Mouse (Mus musculus) CH12.LX (cell line): ENCODE results near the gene Tspan14. TPM values are rescaled to one million over a fixed set of nuclear protein-coding genes. Genes with fewer than 3 reads are reported as not detected.

Experiments used
- DNase-seq: peaks from one replicate; pipeline ENCODE4 v3.0.0-alpha.2; 2013; ENCODE audit errors: extremely low read depth
- H3K27ac ChIP-seq: 2 replicates; pipeline ENCODE4 v1.5.1; 2012; ENCODE audit warnings: low read depth, mild to moderate bottlenecking, control low read depth, moderate library complexity; ENCODE audit not compliant: insufficient read depth
- H3K27me3 ChIP-seq: replicated peaks from 2 replicates; pipeline ENCODE3; 2012; ENCODE audit warnings: inconsistent platforms
- H3K36me3 ChIP-seq, 2 experiments: replicated peaks in 1 of 2; 2 replicates each; pipeline versions ENCODE3 to v1.6.1; 2012; ENCODE audit warnings: inconsistent platforms in 1 of 2, low read length in 1 of 2, mild to moderate bottlenecking in 1 of 2, mixed read lengths in 1 of 2, moderate library complexity in 1 of 2; ENCODE audit not compliant: control insufficient read depth in 1 of 2, insufficient read depth in 1 of 2
- H3K4me1 ChIP-seq, 2 experiments: 2 replicates each; pipeline ENCODE4 v1.6.1; 2012; ENCODE audit warnings: inconsistent platforms in 1 of 2, moderate library complexity in 1 of 2; ENCODE audit not compliant: insufficient read depth in 2 of 2, control insufficient read depth in 1 of 2
- H3K4me2 ChIP-seq: 2 replicates; pipeline ENCODE4 v1.6.1; 2012; ENCODE audit warnings: low read depth, mild to moderate bottlenecking, control low read depth; ENCODE audit not compliant: poor library complexity, insufficient read depth, severe bottlenecking
- H3K4me3 ChIP-seq, 3 experiments: fragments of 150-350 bp in 1 of 3; sonication (generic) in 1 of 3; replicated peaks in 1 of 3; 2 replicates each; pipeline versions ENCODE3 to v1.5.1; 2011 to 2012; ENCODE audit warnings: low read depth in 2 of 3, low read length in 2 of 3, mild to moderate bottlenecking in 2 of 3, moderate library complexity in 2 of 3, control low read depth in 1 of 3, improper control_type of control experiment in 1 of 3, inconsistent platforms in 1 of 3, mixed read lengths in 1 of 3; ENCODE audit not compliant: poor library complexity in 1 of 3
- H3K79me2 ChIP-seq: replicated peaks from 2 replicates; pipeline ENCODE4 v1.6.1; 2012; ENCODE audit warnings: mild to moderate bottlenecking, moderate library complexity; ENCODE audit not compliant: control insufficient read depth, poor library complexity, insufficient read depth, severe bottlenecking; ENCODE audit errors: extremely low read depth
- H3K9ac ChIP-seq: 2 replicates; pipeline ENCODE4 v1.6.1; 2012; ENCODE audit warnings: low read depth, mild to moderate bottlenecking, control low read depth, moderate library complexity; ENCODE audit not compliant: insufficient read depth
- H3K9me3 ChIP-seq: replicated peaks from 2 replicates; pipeline ENCODE3; 2012; ENCODE audit warnings: low read length, inconsistent platforms, mixed read lengths
- BHLHE40 ChIP-seq: IDR thresholded peaks from 2 replicates; pipeline ENCODE4 v1.6.1; 2011; ENCODE audit warnings: mild to moderate bottlenecking, low read depth, low read length, improper control_type of control experiment
- CHD1 ChIP-seq: IDR thresholded peaks from 2 replicates; pipeline ENCODE4 v1.6.1; 2012; ENCODE audit warnings: low read depth, low read length, improper control_type of control experiment, inconsistent platforms
- CHD2 ChIP-seq: IDR thresholded peaks from 2 replicates; pipeline ENCODE4 v1.6.1; 2011; ENCODE audit warnings: low read length, improper control_type of control experiment
- CTCF ChIP-seq, 2 experiments: IDR thresholded peaks in 1 of 2; conservative IDR thresholded peaks in 1 of 2; 2 replicates each; pipeline ENCODE4 v1.5.1; 2011 to 2012; ENCODE audit warnings: low read depth in 2 of 2, low read length in 2 of 2, improper control_type of control experiment in 1 of 2, inconsistent platforms in 1 of 2, mild to moderate bottlenecking in 1 of 2, moderate library complexity in 1 of 2
- E2F4 ChIP-seq: IDR thresholded peaks from 2 replicates; pipeline ENCODE4 v1.6.1; 2011; ENCODE audit warnings: low read depth, low read length, improper control_type of control experiment; ENCODE audit not compliant: insufficient replicate concordance
- ELF1 ChIP-seq: IDR thresholded peaks from 2 replicates; pipeline ENCODE4 v1.6.1; 2014; ENCODE audit warnings: low read depth, mild to moderate bottlenecking, inconsistent platforms, low read length, improper control_type of control experiment
- EP300 ChIP-seq: IDR thresholded peaks from 2 replicates; pipeline ENCODE4 v1.6.1; 2011; ENCODE audit warnings: low read length, improper control_type of control experiment
- ETS1 ChIP-seq: conservative IDR thresholded peaks from 2 replicates; pipeline ENCODE4 v1.6.1; 2012; ENCODE audit warnings: low read depth, mild to moderate bottlenecking, inconsistent platforms, low read length, improper control_type of control experiment, moderate library complexity
- GABPA ChIP-seq: IDR thresholded peaks from 2 replicates; pipeline ENCODE4 v1.6.1; 2012; ENCODE audit warnings: low read depth, low read length, improper control_type of control experiment, inconsistent platforms; ENCODE audit not compliant: insufficient replicate concordance
- HCFC1 ChIP-seq: IDR thresholded peaks from 2 replicates; pipeline ENCODE4 v1.6.1; 2012; ENCODE audit warnings: low read depth, mild to moderate bottlenecking, inconsistent platforms, low read length, improper control_type of control experiment
- IRF4 ChIP-seq: IDR thresholded peaks from 2 replicates; pipeline ENCODE4 v1.6.1; 2014; ENCODE audit warnings: low read depth, mild to moderate bottlenecking, inconsistent platforms, low read length, improper control_type of control experiment
- JUND ChIP-seq: conservative IDR thresholded peaks from 2 replicates; pipeline ENCODE4 v1.6.1; 2011; ENCODE audit warnings: low read depth, low read length, improper control_type of control experiment
- KAT2A ChIP-seq: IDR thresholded peaks from 2 replicates; pipeline ENCODE4 v1.6.1; 2012; ENCODE audit warnings: low read length, improper control_type of control experiment, inconsistent platforms; ENCODE audit not compliant: insufficient replicate concordance
- MAX ChIP-seq: IDR thresholded peaks from 2 replicates; pipeline ENCODE4 v1.6.1; 2011; ENCODE audit warnings: low read length, improper control_type of control experiment
- MAZ ChIP-seq: IDR thresholded peaks from 2 replicates; pipeline ENCODE4 v1.6.1; 2012; ENCODE audit warnings: low read depth, mild to moderate bottlenecking, inconsistent platforms, low read length, improper control_type of control experiment, moderate library complexity
- MEF2A ChIP-seq: IDR thresholded peaks from 2 replicates; pipeline ENCODE4 v1.6.1; 2014; ENCODE audit warnings: low read depth, mild to moderate bottlenecking, inconsistent platforms, low read length, improper control_type of control experiment, borderline replicate concordance
- MXI1 ChIP-seq: IDR thresholded peaks from 2 replicates; pipeline ENCODE4 v1.6.1; 2011; ENCODE audit warnings: mild to moderate bottlenecking, low read depth, low read length, improper control_type of control experiment
- MYC ChIP-seq: IDR thresholded peaks from 2 replicates; pipeline ENCODE4 v1.6.1; 2011; ENCODE audit warnings: low read depth, mild to moderate bottlenecking, improper control_type of control experiment, low read length
- NELFE ChIP-seq: IDR thresholded peaks from 2 replicates; pipeline ENCODE4 v1.6.1; 2011; ENCODE audit warnings: low read depth, low read length, improper control_type of control experiment
- NRF1 ChIP-seq: IDR thresholded peaks from 2 replicates; pipeline ENCODE4 v1.6.1; 2014; ENCODE audit warnings: low read depth, mild to moderate bottlenecking, inconsistent platforms, low read length, improper control_type of control experiment, moderate library complexity
- PAX5 ChIP-seq: IDR thresholded peaks from 2 replicates; pipeline ENCODE4 v1.6.1; 2012; ENCODE audit warnings: low read length, inconsistent platforms, mixed read lengths
- POLR2A ChIP-seq: IDR thresholded peaks from 2 replicates; pipeline ENCODE4 v1.6.1; 2011; ENCODE audit warnings: low read depth, mild to moderate bottlenecking, improper control_type of control experiment, low read length
- POLR2AphosphoS2 ChIP-seq: IDR thresholded peaks from 2 replicates; pipeline ENCODE4 v1.6.1; 2011; ENCODE audit warnings: low read depth, low read length, improper control_type of control experiment
- RAD21 ChIP-seq: IDR thresholded peaks from 2 replicates; pipeline ENCODE4 v1.6.1; 2011; ENCODE audit warnings: low read depth, mild to moderate bottlenecking, low read length, improper control_type of control experiment, moderate library complexity
- RCOR1 ChIP-seq: conservative IDR thresholded peaks from 2 replicates; pipeline ENCODE4 v1.6.1; 2012; ENCODE audit warnings: low read depth, mild to moderate bottlenecking, inconsistent platforms, low read length, improper control_type of control experiment
- SMC3 ChIP-seq: IDR thresholded peaks from 2 replicates; pipeline ENCODE4 v1.6.1; 2011; ENCODE audit warnings: low read depth, low read length, improper control_type of control experiment
- TBP ChIP-seq: conservative IDR thresholded peaks from 2 replicates; pipeline ENCODE4 v1.6.1; 2011; ENCODE audit warnings: low read depth, low read length, improper control_type of control experiment
- TCF12 ChIP-seq: IDR thresholded peaks from 2 replicates; pipeline ENCODE4 v1.6.1; 2014; ENCODE audit warnings: low read depth, mild to moderate bottlenecking, inconsistent platforms, low read length, improper control_type of control experiment
- USF1 ChIP-seq: IDR thresholded peaks from 2 replicates; pipeline ENCODE4 v1.6.1; 2014; ENCODE audit warnings: low read depth, mild to moderate bottlenecking, inconsistent platforms, low read length, improper control_type of control experiment
- USF2 ChIP-seq: conservative IDR thresholded peaks from 2 replicates; pipeline ENCODE4 v1.6.1; 2011; ENCODE audit warnings: low read depth, low read length, improper control_type of control experiment
- ZC3H11A ChIP-seq: IDR thresholded peaks from 2 replicates; pipeline ENCODE4 v1.6.1; 2012; ENCODE audit warnings: low read depth, mild to moderate bottlenecking, inconsistent platforms, low read length, improper control_type of control experiment
- ZNF384 ChIP-seq: IDR thresholded peaks from 2 replicates; pipeline ENCODE4 v1.6.1; 2012; ENCODE audit warnings: low read depth, low read length, improper control_type of control experiment, inconsistent platforms
- dilution Hi-C: fragments of 300-500 bp; cut with MboI; formaldehyde crosslinking; loops from 2 replicates; pipeline ENCODE4 v1.14.3; 2020; ENCODE audit warnings: low sequenced_read_pairs; ENCODE audit not compliant: extremely low pct_unique_long_range_greater_than_20kb, extremely low pct_ligation_motif_present
- in situ Hi-C: fragments of 300-500 bp; cut with MboI; formaldehyde crosslinking; loops from 3 replicates; pipeline ENCODE4 v1.14.3; 2019; ENCODE audit warnings: low sequenced_read_pairs, low pct_ligation_motif_present, low pct_unique_long_range_greater_than_20kb, mixed read lengths
- polyA plus RNA-seq: library from polyadenylated mRNA; unstranded; fragments of >175 nt; gene quantifications from 2 replicates; pipeline ENCODE4 v1.2.1, GENCODE M21; 2012; ENCODE audit warnings: low read depth; ENCODE audit not compliant: insufficient read length
- total RNA-seq, 2 experiments: library from RNA; depleted of rRNA; stranded (reverse); fragments of 300-350 nt in 1 of 2; fragments of >200 nt in 1 of 2; gene quantifications; 2 replicates each; pipeline ENCODE4 v1.2.3; 2012 to 2014

Tspan14 gene
- total and polyA plus RNA-seq, 3 experiments, result 11.6 to 19.1 (median 14.9) TPM

GRCm38 (mm10) chr14:41000801-41001200 is 34.2 kb upstream of the Tspan14 start:
- peaks cover 10 to 54% of the 10 kb centered on the region in 2 experiments; a peak in 3 of 4 replicates for H3K4me1 ChIP-seq
- no peaks in the 10 kb centered on the region for H3K79me2 ChIP-seq
- dilution Hi-C loops (no loop called here), in situ Hi-C loops (no loop called here)
- DNase-seq, result no peak
- no peak overlapping the region for H3K4me2 ChIP-seq
- no peaks in the 10 kb centered on the region for H3K9me3 ChIP-seq
- peak overlapping the region; percentile 80 for H3K27ac ChIP-seq
- peaks cover 0 to 12% of the 10 kb centered on the region in 2 experiments for H3K36me3 ChIP-seq
- TF ChIP-seq E2F4, result no peak
- no peak overlapping the region for H3K4me3 ChIP-seq
- no peaks in the 10 kb centered on the region for H3K27me3 ChIP-seq
- H3K9ac ChIP-seq, result no peak overlapping the region

GRCm38 (mm10) chr14:40999904-41000645 is 33.5 kb upstream of the Tspan14 start:
- Histone ChIP-seq H3K9ac (0 out of 2 replicates have a peak overlapping the region, but pooled peaks have one; percentile 37), H3K27ac (peak overlapping the region; percentile 80), H3K27me3 (no peaks in the 10 kb centered on the region), H3K4me1 (peaks cover 10 to 55% of the 10 kb centered on the region in 2 experiments; a peak in 3 of 4 replicates), H3K4me2 (peak overlapping the region; percentile 50), H3K9me3 (no peaks in the 10 kb centered on the region), H3K36me3 (peaks cover 0 to 12% of the 10 kb centered on the region in 2 experiments), H3K79me2 (no peaks in the 10 kb centered on the region), H3K4me3 (no peak overlapping the region)
- peak; percentile 98 for DNase-seq
- dilution Hi-C loops (no loop called here), in situ Hi-C loops (no loop called here)
- TF ChIP-seq TCF12, result peak; percentile 91
- TF ChIP-seq POLR2A, result no peak
- TF ChIP-seq MYC, result no peak
- no peak for TF ChIP-seq RAD21
- TF ChIP-seq SMC3, result no peak
- peak; percentile 51; the same call in 1 of the 2 replicates for TF ChIP-seq MAZ
- peak; percentile 74 for TF ChIP-seq USF1
- peak; percentile 75 for TF ChIP-seq BHLHE40
- TF ChIP-seq NELFE, result no peak
- TF ChIP-seq HCFC1, result no peak
- no peak for TF ChIP-seq CTCF (conservative IDR thresholded peaks at IDR 0.05 in 1 of 2, IDR thresholded peaks at IDR 0.05 in 1 of 2; ENCODE audit: low read depth in 2 of 2, low read length in 2 of 2)
- no peak for TF ChIP-seq NRF1
- TF ChIP-seq MAX, result no peak
- TF ChIP-seq JUND, result peak; percentile 92
- no peak for TF ChIP-seq RCOR1
- peak; percentile 94 for TF ChIP-seq IRF4
- no peak for TF ChIP-seq PAX5
- peak; percentile 75 for TF ChIP-seq USF2
- no peak for TF ChIP-seq E2F4
- no peak for TF ChIP-seq GABPA
- TF ChIP-seq KAT2A, result no peak
- TF ChIP-seq MEF2A, result peak; percentile 75; the same call in 1 of the 2 replicates
- no peak for TF ChIP-seq MXI1
- no peak for TF ChIP-seq ZNF384
- no peak for TF ChIP-seq CHD1
- TF ChIP-seq EP300, result peak; percentile 95
- no peak for TF ChIP-seq POLR2AphosphoS2
- TF ChIP-seq ETS1, result peak; percentile 86
- TF ChIP-seq ELF1, result peak; percentile 50; the same call in 1 of the 2 replicates
- TF ChIP-seq TBP, result 0 out of 2 replicates have a peak, but pooled peaks have one; percentile 49
- TF ChIP-seq ZC3H11A, result no peak
- peak; percentile 34 for TF ChIP-seq CHD2
